Mouse (Mus musculus) embryonic facial prominence, embryonic 12.5 days (tissue): ENCODE data around the gene Gm9887. TPM values are rescaled to one million over a fixed set of nuclear protein-coding genes. Genes with fewer than 3 reads are reported as not detected.

Source experiments
- ATAC-seq: fragments of 200-750 bp; cut with Nextera tagmentation; 2 replicates; pipeline ENCODE4 v1.8.0; 2017; ENCODE audit not compliant: insufficient number of reproducible peaks, insufficient read depth, low FRiP score, low TSS enrichment
- H3K27ac ChIP-seq: fragments of 300-500 bp; sonication (generic); 2 replicates; pipeline ENCODE4 v1.5.1; 2016; ENCODE audit warnings: mild to moderate bottlenecking
- H3K27me3 ChIP-seq: fragments of 300-500 bp; sonication (generic); 2 replicates; pipeline ENCODE4 v1.6.1; 2016; ENCODE audit warnings: mild to moderate bottlenecking, moderate library complexity
- H3K36me3 ChIP-seq: fragments of 300-500 bp; sonication (generic); 2 replicates; pipeline ENCODE4 v1.6.1; 2016; ENCODE audit warnings: mild to moderate bottlenecking
- H3K4me1 ChIP-seq: fragments of 300-500 bp; sonication (generic); 2 replicates; pipeline ENCODE4 v1.6.1; 2016
- H3K4me2 ChIP-seq: fragments of 300-500 bp; sonication (generic); replicated peaks from 2 replicates; pipeline ENCODE4 v1.6.1; 2016; ENCODE audit warnings: mild to moderate bottlenecking, moderate library complexity
- H3K4me3 ChIP-seq: fragments of 300-500 bp; sonication (generic); 2 replicates; pipeline ENCODE4 v1.5.1; 2016; ENCODE audit warnings: mild to moderate bottlenecking
- H3K9ac ChIP-seq: fragments of 300-500 bp; sonication (generic); 2 replicates; pipeline ENCODE4 v1.6.1; 2016; ENCODE audit warnings: mild to moderate bottlenecking, moderate library complexity
- H3K9me3 ChIP-seq: fragments of 300-500 bp; sonication (generic); 2 replicates; pipeline ENCODE4 v1.6.1; 2016; ENCODE audit warnings: mild to moderate bottlenecking, moderate library complexity
- WGBS: fragments of 180-500 bp; shearing (Covaris S2); methylation state at CpG from one replicate; pipeline ENCODE4 v1.1.7; 2016; 5-methylcytosine and 5-hydroxymethylcytosine counted together
- polyA plus RNA-seq: library from polyadenylated mRNA; unstranded; fragments of >200 nt; fragmentation: Nextera tagmentation; extraction: Ambion mirVana; gene quantifications from 2 replicates; pipeline ENCODE4 v1.2.1, GENCODE M21; 2016

The Gm9887 gene
- 2.4 and 3.7 TPM in 2 replicates for polyA plus RNA-seq

- WGBS, result under 1% methylated on average over 86 of the region's 121 CpGs
- ATAC-seq, result peak; percentile 89
- peak within 1 kb of the TSS; percentile 99 for H3K9ac ChIP-seq
- H3K4me2 ChIP-seq, result peak within 1 kb of the TSS; percentile 88
- no peaks in the 10 kb centered on the region for H3K27me3 ChIP-seq
- H3K27ac ChIP-seq, result peak within 1 kb of the TSS; percentile 95
- H3K9me3 ChIP-seq, result no peaks in the 10 kb centered on the region
- H3K36me3 ChIP-seq, result no peaks in the 10 kb centered on the region
- peaks cover 11% of the 10 kb centered on the region for H3K4me1 ChIP-seq
- peak within 1 kb of the TSS; percentile 98 for H3K4me3 ChIP-seq
Measured at GRCm38 (mm10) chr12:69371854-69372671, at the start of gene Gm9887, which contains the start of gene Arf6. TSS of gene Gm9887 (minus strand) at chr12:69372458. TSS of gene Arf6 (plus strand) at chr12:69372150.

- Histone ChIP-seq H3K36me3 (no peaks in the 10 kb centered on the region), H3K4me2 (no peak overlapping the region), H3K27me3 (no peaks in the 10 kb centered on the region), H3K4me1 (peaks cover 11% of the 10 kb centered on the region; the same call in 1 of the 2 replicates), H3K9ac (no peak overlapping the region), H3K9me3 (no peaks in the 10 kb centered on the region), H3K4me3 (no peak overlapping the region), H3K27ac (no peak overlapping the region)
- ATAC-seq, result no peak
- WGBS, result 53% methylated on average over 3 of the region's 3 CpGs
Measured at GRCm38 (mm10) chr12:69420716-69421115, 48.5 kb upstream of the Gm9887 start.

- H3K27me3 ChIP-seq, result no peaks in the 10 kb centered on the region
- ATAC-seq, result no peak
Measured at GRCm38 (mm10) chr12:69419606-69420005, 47.3 kb upstream of the Gm9887 start.

GRCm38 (mm10) chr12:69419017-69419605, 46.9 kb upstream of the Gm9887 start:
- ATAC-seq, result no peak
- no peak overlapping the region for H3K27ac ChIP-seq
- no peak overlapping the region for H3K4me2 ChIP-seq
- H3K4me1 ChIP-seq, result 0 out of 2 replicates have a peak, but pooled peaks cover 4% of the 10 kb centered on the region
- WGBS, result 79% methylated on average over 14 of the region's 14 CpGs
- no peaks in the 10 kb centered on the region for H3K9me3 ChIP-seq
- no peaks in the 10 kb centered on the region for H3K36me3 ChIP-seq
- no peak overlapping the region for H3K9ac ChIP-seq
- no peak overlapping the region for H3K4me3 ChIP-seq
- H3K27me3 ChIP-seq, result no peaks in the 10 kb centered on the region

More at GRCm38 (mm10) chr12:69419606-69420005, 47.3 kb upstream of the Gm9887 start:
- Histone ChIP-seq H3K4me2 (no peak overlapping the region), H3K4me1 (peaks cover 4% of the 10 kb centered on the region; the same call in 1 of the 2 replicates), H3K4me3 (no peak overlapping the region), H3K27ac (no peak overlapping the region), H3K9ac (no peak overlapping the region), H3K36me3 (no peaks in the 10 kb centered on the region), H3K9me3 (no peaks in the 10 kb centered on the region)
- 69% methylated on average over 4 of the region's 4 CpGs for WGBS

- Histone ChIP-seq H3K36me3 (no peaks in the 10 kb centered on the region), H3K9ac (no peak overlapping the region), H3K4me1 (0 out of 2 replicates have a peak, but pooled peaks cover 4% of the 10 kb centered on the region), H3K4me2 (no peak overlapping the region), H3K27me3 (no peaks in the 10 kb centered on the region), H3K27ac (no peak overlapping the region), H3K4me3 (no peak overlapping the region), H3K9me3 (no peaks in the 10 kb centered on the region)
- ATAC-seq, result no peak
- 83% methylated on average over 13 of the region's 13 CpGs for WGBS
Measured at GRCm38 (mm10) chr12:69418606-69419005, 46.3 kb upstream of the Gm9887 start.

GRCm38 (mm10) chr12:69417701-69418291, 45.5 kb upstream of the Gm9887 start:
- no peak overlapping the region for H3K9ac ChIP-seq
- WGBS, result 47% methylated on average over 9 of the region's 9 CpGs
- no peak overlapping the region for H3K27ac ChIP-seq
- no peaks in the 10 kb centered on the region for H3K9me3 ChIP-seq
- no peak overlapping the region for H3K4me3 ChIP-seq
- H3K4me2 ChIP-seq, result no peak overlapping the region
- H3K27me3 ChIP-seq, result no peaks in the 10 kb centered on the region
- 0 out of 2 replicates have a peak, but pooled peaks cover 4% of the 10 kb centered on the region for H3K4me1 ChIP-seq
- ATAC-seq, result no peak
- H3K36me3 ChIP-seq, result no peaks in the 10 kb centered on the region

GRCm38 (mm10) chr12:69416793-69417192, 44.5 kb upstream of the Gm9887 start:
- Histone ChIP-seq H3K36me3 (no peaks in the 10 kb centered on the region), H3K4me3 (no peak overlapping the region), H3K27ac (no peak overlapping the region), H3K4me2 (no peak overlapping the region), H3K9ac (no peak overlapping the region), H3K27me3 (no peaks in the 10 kb centered on the region), H3K4me1 (0 out of 2 replicates have a peak, but pooled peaks cover 4% of the 10 kb centered on the region), H3K9me3 (no peaks in the 10 kb centered on the region)
- no peak for ATAC-seq
- 76% methylated on average over 7 of the region's 7 CpGs for WGBS

- H3K27ac ChIP-seq, result no peak overlapping the region
- no peak overlapping the region for H3K4me2 ChIP-seq
- no peaks in the 10 kb centered on the region for H3K9me3 ChIP-seq
- H3K4me1 ChIP-seq, result 0 out of 2 replicates have a peak, but pooled peaks cover 4% of the 10 kb centered on the region
- no peak for ATAC-seq
- no peaks in the 10 kb centered on the region for H3K27me3 ChIP-seq
- H3K9ac ChIP-seq, result no peak overlapping the region
- WGBS, result 65% methylated on average over 4 of the region's 4 CpGs
- H3K36me3 ChIP-seq, result no peaks in the 10 kb centered on the region
- H3K4me3 ChIP-seq, result no peak overlapping the region
Measured at GRCm38 (mm10) chr12:69414826-69415572, 42.7 kb upstream of the Gm9887 start.

GRCm38 (mm10) chr12:69413303-69413702, 41.0 kb upstream of the Gm9887 start:
- Histone ChIP-seq H3K4me1 (0 out of 2 replicates have a peak, but pooled peaks cover 4% of the 10 kb centered on the region), H3K4me2 (no peak overlapping the region), H3K9ac (no peak overlapping the region), H3K27me3 (no peaks in the 10 kb centered on the region), H3K4me3 (no peak overlapping the region), H3K36me3 (no peaks in the 10 kb centered on the region), H3K9me3 (no peaks in the 10 kb centered on the region), H3K27ac (no peak overlapping the region)
- no peak for ATAC-seq
- 77% methylated on average over 3 of the region's 3 CpGs for WGBS

- 55% methylated on average over 4 of the region's 4 CpGs for WGBS
- Histone ChIP-seq H3K4me1 (no peaks in the 10 kb centered on the region), H3K27me3 (no peaks in the 10 kb centered on the region), H3K4me2 (no peak overlapping the region), H3K4me3 (no peak overlapping the region), H3K36me3 (no peaks in the 10 kb centered on the region), H3K27ac (no peak overlapping the region), H3K9me3 (no peaks in the 10 kb centered on the region), H3K9ac (no peak overlapping the region)
- no peak for ATAC-seq
Measured at GRCm38 (mm10) chr12:69411936-69412335, 39.7 kb upstream of the Gm9887 start.

- Histone ChIP-seq H3K27ac (no peak overlapping the region), H3K9ac (no peak overlapping the region), H3K4me3 (no peak overlapping the region), H3K4me2 (no peak overlapping the region), H3K36me3 (no peaks in the 10 kb centered on the region), H3K9me3 (no peaks in the 10 kb centered on the region), H3K27me3 (no peaks in the 10 kb centered on the region), H3K4me1 (no peaks in the 10 kb centered on the region)
- ATAC-seq, result no peak
- 71% methylated on average over 5 of the region's 5 CpGs for WGBS
Measured at GRCm38 (mm10) chr12:69410767-69411166, 38.5 kb upstream of the Gm9887 start.
